Mouse (Mus musculus) liver, postnatal 0 days (tissue): ENCODE results near the gene Gse1.

Experiments used
- CTCF ChIP-seq: sonication (generic); IDR thresholded peaks from 2 replicates; pipeline ENCODE4 v1.5.1; 2016; ENCODE audit warnings: antibody characterized with exemption, low read depth
- EP300 ChIP-seq: IDR thresholded peaks from 2 replicates; pipeline ENCODE4 v1.6.1; 2016; ENCODE audit warnings: antibody characterized with exemption, low read depth, mild to moderate bottlenecking

DNA sequence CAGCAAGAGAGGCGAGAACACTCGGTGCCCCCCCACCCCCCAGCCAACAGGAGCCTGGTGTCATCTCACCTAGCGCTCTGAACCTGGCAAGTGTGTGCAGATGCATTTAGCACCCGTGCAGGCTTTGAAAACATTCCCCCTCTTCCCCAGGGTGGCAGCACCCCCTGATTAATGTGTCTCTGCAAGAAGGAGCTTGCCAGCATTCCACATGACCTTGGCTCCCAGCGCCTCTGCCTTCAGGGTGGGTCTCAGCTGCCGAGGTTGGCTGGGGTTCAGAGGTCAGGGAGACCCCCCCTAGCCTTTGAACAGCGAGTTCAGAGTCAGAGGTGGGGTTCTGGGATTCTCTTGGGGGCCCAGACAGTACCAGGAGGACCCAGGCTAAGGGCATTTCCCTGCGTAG lies 283.5 kb downstream of the Gse1 start:
- TF ChIP-seq CTCF (no peak), EP300 (no peak)
